Mouse (Mus musculus): ENCODE measurements at regions not wholly inside any gene's neighbourhood (a gene's known extent, or its start where the extent isn't known, plus 50 kb on each side); places are given as distances from the start of the nearest gene placed in this dataset.

GRCm38 (mm10) chr9:41498326-41498725, 336.8 kb upstream of the Ubash3b start:
- H3K36me3 ChIP-seq (ENCODE audit: control insufficient read depth), result no peaks in the 10 kb centered on the region
- no peaks in the 10 kb centered on the region for H3K9me3 ChIP-seq (ENCODE audit: control insufficient read depth, low read length)
- H3K4me1 ChIP-seq (ENCODE audit: control insufficient read depth), result no peaks in the 10 kb centered on the region
- H3K4me3 ChIP-seq (replicated peaks), result no peak overlapping the region
- H3K27me3 ChIP-seq (ENCODE audit: control insufficient read depth), result no peaks in the 10 kb centered on the region
- TF ChIP-seq GATA1 (IDR thresholded peaks at IDR 0.05; ENCODE audit: low read length) (no peak), TAL1 (IDR thresholded peaks at IDR 0.05; ENCODE audit: low read length) (no peak)

- Histone ChIP-seq H3K27me3 (ENCODE audit: control insufficient read depth) (no peaks in the 10 kb centered on the region), H3K4me3 (replicated peaks) (no peak overlapping the region), H3K9me3 (ENCODE audit: control insufficient read depth, low read length) (no peaks in the 10 kb centered on the region), H3K4me1 (ENCODE audit: control insufficient read depth) (no peaks in the 10 kb centered on the region), H3K36me3 (ENCODE audit: control insufficient read depth) (no peaks in the 10 kb centered on the region)
- no peak for TF ChIP-seq GATA1 (IDR thresholded peaks at IDR 0.05; ENCODE audit: low read length)
- no peak for TF ChIP-seq TAL1 (IDR thresholded peaks at IDR 0.05; ENCODE audit: low read length)
These were observed 328.6 kb upstream of the Ubash3b start for GRCm38 (mm10) chr9:41490112-41490511.

GRCm38 (mm10) chr9:41488046-41488445, 326.5 kb upstream of the Ubash3b start:
- no peaks in the 10 kb centered on the region for H3K36me3 ChIP-seq (ENCODE audit: control insufficient read depth)

GRCm38 (mm10) chr9:41483218-41483617, 321.7 kb upstream of the Ubash3b start:
- Histone ChIP-seq H3K4me1 (ENCODE audit: control insufficient read depth) (no peaks in the 10 kb centered on the region), H3K27me3 (ENCODE audit: control insufficient read depth) (no peaks in the 10 kb centered on the region), H3K9me3 (ENCODE audit: control insufficient read depth, low read length) (no peaks in the 10 kb centered on the region), H3K36me3 (ENCODE audit: control insufficient read depth) (no peaks in the 10 kb centered on the region), H3K4me3 (replicated peaks) (no peak overlapping the region)
- TF ChIP-seq GATA1 (IDR thresholded peaks at IDR 0.05; ENCODE audit: low read length), result no peak
- TF ChIP-seq TAL1 (IDR thresholded peaks at IDR 0.05; ENCODE audit: low read length), result no peak

More at GRCm38 (mm10) chr9:41488046-41488445, 326.5 kb upstream of the Ubash3b start:
- no peaks in the 10 kb centered on the region for H3K27me3 ChIP-seq (ENCODE audit: control insufficient read depth)
- TF ChIP-seq GATA1 (IDR thresholded peaks at IDR 0.05; ENCODE audit: low read length) (no peak), TAL1 (IDR thresholded peaks at IDR 0.05; ENCODE audit: low read length) (no peak)
- H3K4me3 ChIP-seq (replicated peaks), result no peak overlapping the region
- no peaks in the 10 kb centered on the region for H3K4me1 ChIP-seq (ENCODE audit: control insufficient read depth)
- no peaks in the 10 kb centered on the region for H3K9me3 ChIP-seq (ENCODE audit: control insufficient read depth, low read length)

GRCm38 (mm10) chr9:41481611-41482266, 320.2 kb upstream of the Ubash3b start:
- H3K27me3 ChIP-seq (ENCODE audit: control insufficient read depth), result no peaks in the 10 kb centered on the region
- no peaks in the 10 kb centered on the region for H3K9me3 ChIP-seq (ENCODE audit: control insufficient read depth, low read length)
- H3K4me1 ChIP-seq (ENCODE audit: control insufficient read depth), result no peaks in the 10 kb centered on the region
- no peaks in the 10 kb centered on the region for H3K36me3 ChIP-seq (ENCODE audit: control insufficient read depth)
- TF ChIP-seq GATA1 (IDR thresholded peaks at IDR 0.05; ENCODE audit: low read length) (no peak), TAL1 (IDR thresholded peaks at IDR 0.05; ENCODE audit: low read length) (no peak)
- no peak overlapping the region for H3K4me3 ChIP-seq (replicated peaks)

- H3K4me1 ChIP-seq (ENCODE audit: control insufficient read depth), result no peaks in the 10 kb centered on the region
- no peak overlapping the region for H3K4me3 ChIP-seq (replicated peaks)
- H3K9me3 ChIP-seq (ENCODE audit: control insufficient read depth, low read length), result no peaks in the 10 kb centered on the region
- H3K27me3 ChIP-seq (ENCODE audit: control insufficient read depth), result no peaks in the 10 kb centered on the region
- no peak for TF ChIP-seq GATA1 (IDR thresholded peaks at IDR 0.05; ENCODE audit: low read length)
- H3K36me3 ChIP-seq (ENCODE audit: control insufficient read depth), result no peaks in the 10 kb centered on the region
These were observed 318.6 kb upstream of the Ubash3b start for GRCm38 (mm10) chr9:41479854-41480749.

- no peak for TF ChIP-seq TAL1 (IDR thresholded peaks at IDR 0.05; ENCODE audit: low read length)
- TF ChIP-seq GATA1 (IDR thresholded peaks at IDR 0.05; ENCODE audit: low read length), result no peak
- Histone ChIP-seq H3K9me3 (ENCODE audit: control insufficient read depth, low read length) (no peaks in the 10 kb centered on the region), H3K4me3 (replicated peaks) (no peak overlapping the region), H3K27me3 (ENCODE audit: control insufficient read depth) (no peaks in the 10 kb centered on the region), H3K36me3 (ENCODE audit: control insufficient read depth) (no peaks in the 10 kb centered on the region), H3K4me1 (ENCODE audit: control insufficient read depth) (no peaks in the 10 kb centered on the region)
These were observed 317.6 kb upstream of the Ubash3b start for GRCm38 (mm10) chr9:41479085-41479484.

- Histone ChIP-seq H3K9me3 (ENCODE audit: control insufficient read depth, low read length) (no peaks in the 10 kb centered on the region), H3K27me3 (ENCODE audit: control insufficient read depth) (no peaks in the 10 kb centered on the region), H3K4me3 (replicated peaks) (no peak overlapping the region), H3K36me3 (ENCODE audit: control insufficient read depth) (no peaks in the 10 kb centered on the region), H3K4me1 (ENCODE audit: control insufficient read depth) (no peaks in the 10 kb centered on the region)
- TF ChIP-seq TAL1 (IDR thresholded peaks at IDR 0.05; ENCODE audit: low read length) (no peak), GATA1 (IDR thresholded peaks at IDR 0.05; ENCODE audit: low read length) (no peak)
These were observed 316.8 kb upstream of the Ubash3b start for GRCm38 (mm10) chr9:41478106-41478848.

- Histone ChIP-seq H3K36me3 (ENCODE audit: control insufficient read depth) (no peaks in the 10 kb centered on the region), H3K4me1 (ENCODE audit: control insufficient read depth) (no peaks in the 10 kb centered on the region), H3K4me3 (replicated peaks) (no peak overlapping the region), H3K9me3 (ENCODE audit: control insufficient read depth, low read length) (no peaks in the 10 kb centered on the region), H3K27me3 (ENCODE audit: control insufficient read depth) (no peaks in the 10 kb centered on the region)
- no peak for TF ChIP-seq GATA1 (IDR thresholded peaks at IDR 0.05; ENCODE audit: low read length)
- TF ChIP-seq TAL1 (IDR thresholded peaks at IDR 0.05; ENCODE audit: low read length), result no peak
These were observed 313.8 kb upstream of the Ubash3b start for GRCm38 (mm10) chr9:41475326-41475725.
